Mouse (Mus musculus) thymus, adult 2 months (tissue): ENCODE results near the gene Sema5b. TPM values are rescaled to one million over a fixed set of nuclear protein-coding genes. Genes with fewer than 3 reads are reported as not detected.

Experiments
- DNase-seq: peaks from one replicate; pipeline ENCODE4 v3.0.0; 2021
- H3K27ac ChIP-seq: fragments of 200-500 bp; 2 replicates; pipeline ENCODE4 v1.5.1; 2012; ENCODE audit warnings: low read length, control low read depth; ENCODE audit not compliant: control insufficient read depth, insufficient read depth
- H3K27me3 ChIP-seq: fragments of 200-500 bp; 2 replicates; pipeline ENCODE4 v1.6.1; 2012; ENCODE audit warnings: mild to moderate bottlenecking, low read length, moderate library complexity, mixed read lengths; ENCODE audit not compliant: control insufficient read depth, insufficient read depth
- H3K36me3 ChIP-seq: fragments of 200-500 bp; 2 replicates; pipeline ENCODE4 v1.6.1; 2012; ENCODE audit warnings: mild to moderate bottlenecking, low read length, moderate library complexity; ENCODE audit not compliant: control insufficient read depth, insufficient read depth
- H3K4me1 ChIP-seq: fragments of 200-500 bp; replicated peaks from 2 replicates; pipeline ENCODE4 v1.6.1; 2012; ENCODE audit warnings: low read length; ENCODE audit not compliant: control insufficient read depth, insufficient read depth
- H3K4me3 ChIP-seq: fragments of 200-500 bp; 2 replicates; pipeline ENCODE4 v1.5.1; 2012; ENCODE audit warnings: mild to moderate bottlenecking, low read length, control low read depth, moderate library complexity; ENCODE audit not compliant: control insufficient read depth, insufficient read depth
- CTCF ChIP-seq: fragments of 200-500 bp; IDR thresholded peaks from 2 replicates; pipeline ENCODE4 v1.5.1; 2012; ENCODE audit warnings: mild to moderate bottlenecking, control low read depth, low read length, moderate library complexity, borderline replicate concordance; ENCODE audit not compliant: control insufficient read depth, poor library complexity, insufficient read depth; ENCODE audit errors: extremely low read depth
- POLR2A ChIP-seq: fragments of 200-500 bp; IDR thresholded peaks from 2 replicates; pipeline ENCODE4 v1.6.1; 2012; ENCODE audit warnings: mild to moderate bottlenecking, low read length, control low read depth, moderate library complexity; ENCODE audit not compliant: control insufficient read depth, poor library complexity, insufficient read depth; ENCODE audit errors: extremely low read depth
- WGBS: fragments of 180-500 bp; shearing (Covaris S2); methylation state at CpG from one replicate; pipeline ENCODE4 v1.1.7; 2018; 5-methylcytosine and 5-hydroxymethylcytosine counted together
- polyA plus RNA-seq: library from polyadenylated mRNA; depleted of rRNA; stranded (reverse); fragments of >200 nt; gene quantifications from 2 replicates; pipeline ENCODE4 v1.2.3, GENCODE M21; 2012

The Sema5b gene
- polyA plus RNA-seq, 1 experiment, result 0.54 TPM

DNA sequence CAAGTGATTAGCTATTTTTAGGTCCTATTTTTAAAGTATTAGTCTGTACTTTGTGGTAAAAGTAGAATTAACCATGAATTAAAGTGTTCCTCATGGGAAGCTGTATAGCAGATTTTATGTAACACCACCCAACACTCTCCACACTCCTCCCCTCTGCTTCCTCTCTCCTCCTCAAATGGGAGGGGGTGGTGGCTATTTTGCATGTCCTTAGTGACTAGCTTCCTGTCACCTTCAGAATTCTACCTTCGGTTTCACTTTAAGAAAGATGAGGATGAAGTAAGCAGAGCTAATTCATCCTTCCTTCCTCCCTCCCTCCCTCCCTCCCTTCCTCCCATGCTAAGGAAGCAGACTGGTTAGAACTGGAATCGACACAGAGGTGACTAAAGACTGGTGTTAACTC is 155.2 kb downstream of the Sema5b start:
- no peaks in the 10 kb centered on the region for H3K27me3 ChIP-seq
- no peaks in the 10 kb centered on the region for H3K4me1 ChIP-seq
- H3K4me3 ChIP-seq, result no peak overlapping the region
- 23% methylated on average over 2 of the region's 2 CpGs for WGBS
- no peak for DNase-seq
- TF ChIP-seq POLR2A, result no peak
- TF ChIP-seq CTCF, result no peak
- H3K27ac ChIP-seq, result no peak overlapping the region
- peaks cover 6% of the 10 kb centered on the region for H3K36me3 ChIP-seq

GRCm38 (mm10) chr16:35701823-35702222 is 160.9 kb downstream of the Sema5b start:
- TF ChIP-seq CTCF, result no peak
- TF ChIP-seq POLR2A, result no peak
- no peaks in the 10 kb centered on the region for H3K27me3 ChIP-seq
- no peaks in the 10 kb centered on the region for H3K4me1 ChIP-seq
- no peak overlapping the region for H3K27ac ChIP-seq
- WGBS, result 93% methylated on average over 11 of the region's 11 CpGs
- peaks cover 19% of the 10 kb centered on the region for H3K36me3 ChIP-seq
- DNase-seq, result no peak
- H3K4me3 ChIP-seq, result no peak overlapping the region

DNA sequence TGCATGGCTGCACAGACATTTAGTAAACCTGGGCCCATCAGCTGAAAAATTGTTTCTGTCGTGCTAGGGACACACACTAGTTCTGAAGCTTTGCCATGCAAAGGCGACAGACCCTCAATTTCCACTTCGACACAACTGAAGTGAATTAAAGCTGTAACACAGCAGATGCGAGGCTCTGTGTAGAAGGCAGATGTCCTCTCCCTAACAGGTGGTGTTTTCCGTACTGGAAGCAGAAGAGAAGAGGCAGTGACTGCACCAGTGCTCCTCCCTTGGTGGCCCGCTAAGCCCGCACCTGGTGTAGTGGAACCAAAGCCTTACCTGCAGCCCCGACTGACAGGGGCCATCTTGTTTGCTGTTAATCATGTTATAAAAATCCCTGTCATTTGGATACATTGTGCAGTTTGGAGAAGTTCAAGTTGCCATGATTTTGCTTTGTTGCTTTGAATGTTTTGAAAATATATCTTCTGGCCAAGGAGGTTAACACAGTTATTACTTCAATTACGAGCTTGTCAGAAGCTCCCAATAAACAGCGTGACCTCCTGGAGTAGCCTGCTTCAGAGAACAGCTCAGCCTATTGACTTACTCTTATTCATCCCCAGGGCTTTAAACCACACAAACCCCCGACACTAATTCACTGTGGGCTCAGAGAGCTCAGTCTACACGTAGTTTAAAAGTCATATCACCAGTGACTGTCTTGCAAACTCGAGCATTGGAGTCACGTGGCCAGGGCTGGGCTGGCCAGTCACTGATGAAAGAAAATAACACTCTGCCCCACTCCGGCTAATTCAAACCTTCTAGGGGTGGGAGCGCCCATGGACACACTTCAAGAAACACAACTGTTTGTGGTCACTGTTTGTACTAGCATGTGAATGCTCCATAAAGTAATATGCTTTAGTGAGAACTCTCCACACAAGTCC is 163.1 kb downstream of the Sema5b start:
- no peak for DNase-seq
- Histone ChIP-seq H3K27me3 (no peaks in the 10 kb centered on the region), H3K4me3 (no peak overlapping the region), H3K4me1 (no peaks in the 10 kb centered on the region), H3K36me3 (peaks cover 13% of the 10 kb centered on the region; the same call in 1 of the 2 replicates), H3K27ac (no peak overlapping the region)
- WGBS, result 96% methylated on average over 16 of the region's 16 CpGs
- TF ChIP-seq POLR2A, result no peak
- TF ChIP-seq CTCF, result no peak

DNA sequence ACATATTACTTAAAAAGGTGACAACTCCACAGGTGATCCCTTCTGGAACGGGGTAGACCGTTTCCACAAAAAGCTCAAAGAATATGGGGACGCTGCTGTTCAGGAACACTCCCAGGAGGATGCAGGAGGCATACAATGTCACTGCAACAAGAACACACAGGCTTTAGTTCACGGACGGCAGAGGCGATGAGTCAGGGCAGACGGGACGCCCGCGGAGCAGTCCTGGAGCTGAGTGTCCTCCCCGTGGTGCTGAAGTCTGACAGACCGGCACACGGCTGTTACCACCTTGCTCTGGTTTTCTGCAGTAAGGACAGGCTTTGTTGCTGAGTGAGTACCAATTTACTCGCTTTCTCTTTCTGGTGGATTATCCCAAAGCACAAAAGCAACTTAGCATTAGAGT is 163.9 kb downstream of the Sema5b start:
- Histone ChIP-seq H3K36me3 (peaks cover 13% of the 10 kb centered on the region; the same call in 1 of the 2 replicates), H3K4me3 (no peak overlapping the region), H3K27me3 (no peaks in the 10 kb centered on the region), H3K4me1 (no peaks in the 10 kb centered on the region), H3K27ac (no peak overlapping the region)
- DNase-seq, result no peak
- 96% methylated on average over 14 of the region's 14 CpGs for WGBS
- TF ChIP-seq CTCF (no peak), POLR2A (no peak)

DNA sequence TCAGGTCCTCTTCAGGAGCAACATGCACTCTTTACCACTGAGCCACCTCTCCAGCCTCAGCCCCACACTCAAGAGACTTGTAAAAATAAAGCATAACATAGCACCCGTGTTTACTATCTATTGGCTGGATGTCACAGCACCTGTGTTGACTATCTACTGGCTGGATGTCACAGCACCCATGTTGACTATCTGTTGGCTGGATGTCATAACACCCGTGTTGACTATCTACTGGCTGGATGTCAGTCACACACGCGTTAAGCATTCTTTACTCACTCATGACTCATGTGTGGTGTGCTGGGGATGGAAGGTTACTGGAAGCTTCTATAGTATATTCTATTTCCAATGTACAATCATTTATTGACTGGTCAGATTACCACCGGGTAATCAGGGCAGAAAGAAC is 166.1 kb downstream of the Sema5b start:
- Histone ChIP-seq H3K36me3 (peaks cover 13% of the 10 kb centered on the region; the same call in 1 of the 2 replicates), H3K27me3 (no peaks in the 10 kb centered on the region), H3K27ac (no peak overlapping the region), H3K4me3 (no peak overlapping the region), H3K4me1 (no peaks in the 10 kb centered on the region)
- WGBS, result 96% methylated on average over 5 of the region's 5 CpGs
- DNase-seq, result no peak
- TF ChIP-seq POLR2A (no peak), CTCF (no peak)

DNA sequence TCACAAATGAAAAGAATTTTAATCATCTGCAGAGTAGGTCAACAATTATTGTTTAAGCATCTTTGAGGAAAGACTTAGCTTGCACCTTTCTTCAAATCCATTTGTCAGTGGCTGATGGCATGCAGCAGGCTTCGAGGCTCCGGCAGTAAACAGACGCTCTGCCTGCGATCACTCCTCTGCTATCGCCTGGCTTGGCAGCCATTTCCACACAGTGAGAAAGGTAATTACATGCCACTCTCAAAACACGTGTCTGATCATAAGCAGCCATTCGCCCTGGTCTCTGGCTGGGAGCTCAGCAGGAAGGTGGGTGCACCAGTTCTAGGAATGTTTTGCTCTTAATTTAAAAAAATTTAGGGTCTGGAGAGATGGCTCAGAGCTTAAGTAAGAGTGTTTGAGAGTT is 170.1 kb downstream of the Sema5b start:
- no peak for DNase-seq
- H3K27ac ChIP-seq, result no peak overlapping the region
- peaks cover 5% of the 10 kb centered on the region for H3K36me3 ChIP-seq
- TF ChIP-seq CTCF (no peak), POLR2A (no peak)
- no peaks in the 10 kb centered on the region for H3K27me3 ChIP-seq
- no peaks in the 10 kb centered on the region for H3K4me1 ChIP-seq
- no peak overlapping the region for H3K4me3 ChIP-seq
- WGBS, result 97% methylated on average over 7 of the region's 7 CpGs
